Mouse (Mus musculus) heart, postnatal 0 days (tissue): ENCODE results near the gene Tfb1m.

Experiments
- CTCF ChIP-seq: IDR thresholded peaks from 2 replicates; pipeline ENCODE4 v1.5.1; 2016; ENCODE audit warnings: antibody characterized with exemption, control low read depth, low read depth
- EP300 ChIP-seq: IDR thresholded peaks from 2 replicates; pipeline ENCODE4 v1.6.1; 2016; ENCODE audit warnings: antibody characterized with exemption, low read depth

DNA sequence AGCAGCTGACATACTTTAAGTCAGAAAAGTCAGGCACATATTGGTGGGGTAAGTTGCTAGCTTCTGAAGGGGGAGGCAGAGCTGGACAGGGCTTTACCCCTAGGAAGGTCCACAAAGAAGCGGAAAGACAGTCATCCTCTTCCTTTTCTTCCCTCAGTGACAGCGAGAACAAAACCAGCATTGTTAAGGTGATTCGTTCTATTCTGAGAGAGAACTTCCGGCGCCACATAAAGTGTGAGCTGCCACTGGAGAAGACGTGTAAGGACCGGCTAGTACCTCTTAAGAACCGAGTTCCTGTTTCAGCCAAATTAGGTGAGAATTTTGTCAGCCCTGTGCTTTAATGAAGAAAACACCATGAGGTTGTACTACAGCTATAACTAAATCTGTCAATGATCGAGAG lies 41.2 kb downstream of the Tfb1m start:
- TF ChIP-seq CTCF (no peak), EP300 (no peak)
